Mouse (Mus musculus) cerebellum, adult 2 months (tissue): ENCODE measurements around the gene Hist1h2bb. TPM values are rescaled to one million over a fixed set of nuclear protein-coding genes. Genes with fewer than 3 reads are reported as not detected.

Source experiments
- DNase-seq, 2 experiments: peaks; one replicate each; pipeline ENCODE4 v3.0.0; 2021
- H3K27ac ChIP-seq: fragments of 200-500 bp; 2 replicates; pipeline ENCODE4 v1.5.1; 2012; ENCODE audit warnings: low read length, control low read depth, inconsistent platforms; ENCODE audit not compliant: insufficient read depth
- H3K27me3 ChIP-seq: fragments of 200-500 bp; 2 replicates; pipeline ENCODE4 v1.6.1; 2012; ENCODE audit warnings: inconsistent platforms, mild to moderate bottlenecking, low read length, moderate library complexity; ENCODE audit not compliant: control insufficient read depth, insufficient read depth
- H3K4me1 ChIP-seq: fragments of 200-500 bp; 2 replicates; pipeline ENCODE4 v1.6.1; 2011; ENCODE audit warnings: low read length; ENCODE audit not compliant: control insufficient read depth, insufficient read depth
- H3K4me3 ChIP-seq: fragments of 200-500 bp; replicated peaks from 2 replicates; pipeline ENCODE3; 2011; ENCODE audit warnings: mild to moderate bottlenecking, low read depth, low read length, control low read depth; ENCODE audit not compliant: insufficient read depth
- CTCF ChIP-seq: fragments of 200-500 bp; IDR thresholded peaks from 2 replicates; pipeline ENCODE4 v1.5.1; 2011; ENCODE audit warnings: low read depth, mild to moderate bottlenecking, control low read depth, low read length, moderate library complexity, borderline replicate concordance; ENCODE audit not compliant: insufficient read depth
- POLR2A ChIP-seq: fragments of 200-500 bp; IDR thresholded peaks from 2 replicates; pipeline ENCODE4 v1.6.1; 2011; ENCODE audit warnings: low read length, control low read depth, borderline replicate concordance; ENCODE audit not compliant: insufficient read depth
- WGBS: fragments of 180-500 bp; shearing (Covaris S2); methylation state at CpG from one replicate; pipeline ENCODE4 v1.1.7; 2018; 5-methylcytosine and 5-hydroxymethylcytosine counted together
- polyA plus RNA-seq: library from polyadenylated mRNA; depleted of rRNA; stranded (reverse); fragments of >200 nt; gene quantifications from 2 replicates; pipeline ENCODE4 v1.2.3, GENCODE M21; 2012

Hist1h2bb gene
- polyA plus RNA-seq, 1 experiment, result 0.56 TPM

GRCm38 (mm10) chr13:23705751-23706356 lies 40.7 kb upstream of the Hist1h2bb start:
- no peak for DNase-seq
- H3K27ac ChIP-seq, result no peak overlapping the region
- TF ChIP-seq CTCF, result no peak
- no peak for TF ChIP-seq POLR2A
- H3K27me3 ChIP-seq, result no peaks in the 10 kb centered on the region
- 93% methylated on average over 7 of the region's 7 CpGs for WGBS
- no peaks in the 10 kb centered on the region for H3K4me1 ChIP-seq
- H3K4me3 ChIP-seq, result no peak overlapping the region

GRCm38 (mm10) chr13:23706771-23707170 lies 39.8 kb upstream of the Hist1h2bb start:
- WGBS, result 94% methylated on average over 12 of the region's 12 CpGs
- Histone ChIP-seq H3K4me3 (no peak overlapping the region), H3K4me1 (no peaks in the 10 kb centered on the region), H3K27ac (no peak overlapping the region), H3K27me3 (no peaks in the 10 kb centered on the region)
- no peak for DNase-seq
- no peak for TF ChIP-seq CTCF
- TF ChIP-seq POLR2A, result no peak

GRCm38 (mm10) chr13:23708041-23708440 lies 38.5 kb upstream of the Hist1h2bb start:
- Histone ChIP-seq H3K4me1 (no peaks in the 10 kb centered on the region), H3K4me3 (no peak overlapping the region), H3K27me3 (no peaks in the 10 kb centered on the region), H3K27ac (no peak overlapping the region)
- no peak for DNase-seq
- WGBS, result 81% methylated on average over 4 of the region's 4 CpGs
- TF ChIP-seq POLR2A, result no peak
- no peak for TF ChIP-seq CTCF

DNA sequence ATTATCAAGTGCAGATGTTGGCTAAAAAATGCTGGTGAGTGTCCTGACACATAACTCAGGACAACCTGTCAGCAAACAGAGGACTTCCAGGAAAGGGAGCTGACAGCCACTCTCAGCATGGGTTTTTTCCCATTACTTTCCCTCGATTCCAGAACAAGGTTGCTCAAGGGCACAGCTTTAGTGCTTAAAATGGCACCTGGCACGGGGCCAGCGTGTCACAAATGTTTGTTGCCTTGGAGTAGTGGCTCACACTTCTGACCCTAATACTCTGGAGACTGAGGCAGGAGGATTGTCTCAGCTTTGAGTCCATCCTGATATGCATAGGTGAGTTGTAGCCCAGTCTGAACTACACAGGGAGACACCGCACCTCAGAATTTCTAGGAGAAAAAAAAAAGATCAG lies 37.9 kb upstream of the Hist1h2bb start:
- TF ChIP-seq POLR2A (no peak), CTCF (no peak)
- no peak overlapping the region for H3K4me3 ChIP-seq
- no peaks in the 10 kb centered on the region for H3K4me1 ChIP-seq
- no peaks in the 10 kb centered on the region for H3K27me3 ChIP-seq
- 49% methylated on average over 4 of the region's 4 CpGs for WGBS
- no peak for DNase-seq
- no peak overlapping the region for H3K27ac ChIP-seq

GRCm38 (mm10) chr13:23709714-23710373 lies 36.7 kb upstream of the Hist1h2bb start:
- WGBS, result 17% methylated on average over 15 of the region's 15 CpGs
- DNase-seq, result no peak
- Histone ChIP-seq H3K27ac (no peak overlapping the region), H3K27me3 (no peaks in the 10 kb centered on the region), H3K4me3 (peak overlapping the region; percentile 89), H3K4me1 (no peaks in the 10 kb centered on the region)
- no peak for TF ChIP-seq POLR2A
- TF ChIP-seq CTCF, result no peak

GRCm38 (mm10) chr13:23710374-23711089 lies 36.0 kb upstream of the Hist1h2bb start, which contains the start of gene Hfe:
Gene Hfe, minus strand, starts transcription at chr13:23710854.
- H3K27me3 ChIP-seq, result no peaks in the 10 kb centered on the region
- 4% methylated on average over 17 of the region's 17 CpGs for WGBS
- no peak within 1 kb of the TSS for H3K27ac ChIP-seq

DNA sequence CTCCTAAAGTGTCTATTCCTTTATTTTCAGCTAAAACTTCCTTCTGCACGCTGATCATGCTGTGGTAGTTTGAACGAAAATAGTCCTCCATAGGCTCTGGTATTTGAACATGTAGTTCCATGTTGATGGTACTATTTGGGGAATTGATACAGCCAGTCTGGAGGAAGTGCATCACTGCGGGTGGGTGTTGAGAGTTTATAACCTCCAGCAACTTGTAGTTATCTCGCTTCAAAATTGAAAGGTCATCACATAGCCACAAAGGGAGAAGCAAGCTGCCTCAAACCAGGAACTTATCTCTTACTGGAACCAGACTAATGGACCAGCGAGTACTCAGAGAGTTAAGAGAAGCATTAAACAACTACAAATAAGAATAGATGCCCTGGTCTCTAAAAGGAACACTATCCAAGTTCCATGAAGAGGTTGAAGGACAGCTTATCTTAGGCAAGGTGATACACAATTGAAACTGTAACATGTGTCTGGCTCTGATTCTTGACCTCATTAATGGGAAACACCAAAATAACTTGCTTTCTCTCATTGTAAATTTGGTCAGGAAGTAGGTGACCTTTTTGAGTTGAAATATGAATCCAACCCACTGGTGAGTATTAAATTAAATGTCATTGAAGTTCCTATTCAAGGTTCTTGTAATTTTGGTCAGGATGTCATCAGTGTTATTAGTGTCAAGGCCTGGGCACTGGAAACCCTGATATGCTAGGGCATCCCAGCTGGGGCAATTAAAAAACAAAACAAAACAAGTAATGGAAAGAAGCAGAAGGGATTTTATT lies 30.1 kb upstream of the Hist1h2bb start:
- Histone ChIP-seq H3K27ac (no peak overlapping the region), H3K4me3 (no peak overlapping the region), H3K4me1 (no peaks in the 10 kb centered on the region), H3K27me3 (no peaks in the 10 kb centered on the region)
- TF ChIP-seq CTCF (no peak), POLR2A (no peak)
- DNase-seq, result no peak
- 82% methylated on average over 5 of the region's 5 CpGs for WGBS

More at GRCm38 (mm10) chr13:23710374-23711089, 36.0 kb upstream of the Hist1h2bb start, which contains the start of gene Hfe:
- TF ChIP-seq POLR2A, result no peak
- TF ChIP-seq CTCF, result no peak
- H3K4me3 ChIP-seq, result peak within 1 kb of the TSS; percentile 89
- no peaks in the 10 kb centered on the region for H3K4me1 ChIP-seq
- no peak for DNase-seq
